Mouse (Mus musculus) hindbrain, embryonic 15.5 days (tissue): ENCODE measurements around the gene Msto1. TPM values are rescaled to one million over a fixed set of nuclear protein-coding genes. Genes with fewer than 3 reads are reported as not detected.
"Not testable (repeated sequence)": the region's sequence is repeated elsewhere in the genome, so short reads cannot be mapped to it uniquely, and the experiment has no call there.

Experiments
- ATAC-seq: fragments of 200-750 bp; cut with Nextera tagmentation; 2 replicates; pipeline ENCODE4 v1.8.0; 2017; ENCODE audit warnings: low read depth, moderate number of reproducible peaks, moderate TSS enrichment; ENCODE audit not compliant: low FRiP score
- H3K27ac ChIP-seq: fragments of 300-500 bp; sonication (generic); replicated peaks from 2 replicates; pipeline ENCODE4 v1.5.1; 2015; ENCODE audit warnings: mild to moderate bottlenecking, inconsistent platforms
- H3K27me3 ChIP-seq: fragments of 300-500 bp; sonication (generic); 2 replicates; pipeline ENCODE4 v1.6.1; 2015; ENCODE audit warnings: control low read depth, inconsistent platforms
- H3K36me3 ChIP-seq: fragments of 300-500 bp; sonication (generic); 2 replicates; pipeline ENCODE4 v1.6.1; 2015; ENCODE audit warnings: control low read depth, inconsistent platforms
- H3K4me1 ChIP-seq: fragments of 300-500 bp; sonication (generic); replicated peaks from 2 replicates; pipeline ENCODE4 v1.6.1; 2015; ENCODE audit warnings: control low read depth, inconsistent platforms
- H3K4me2 ChIP-seq: fragments of 300-500 bp; sonication (generic); 2 replicates; pipeline ENCODE4 v1.6.1; 2015; ENCODE audit warnings: moderate library complexity, mild to moderate bottlenecking, inconsistent platforms
- H3K4me3 ChIP-seq: fragments of 300-500 bp; sonication (generic); 2 replicates; pipeline ENCODE4 v1.5.1; 2015; ENCODE audit warnings: mild to moderate bottlenecking, inconsistent platforms
- H3K9ac ChIP-seq: fragments of 300-500 bp; sonication (generic); 2 replicates; pipeline ENCODE4 v1.6.1; 2015; ENCODE audit warnings: inconsistent platforms
- H3K9me3 ChIP-seq: fragments of 300-500 bp; sonication (generic); 2 replicates; pipeline ENCODE4 v1.6.1; 2016; ENCODE audit warnings: control low read depth, inconsistent platforms
- WGBS: fragments of 180-500 bp; shearing (Covaris S2); methylation state at CpG from one replicate; pipeline ENCODE4 v1.1.7; 2015; 5-methylcytosine and 5-hydroxymethylcytosine counted together
- polyA plus RNA-seq: library from polyadenylated mRNA; unstranded; fragments of >200 nt; fragmentation: Nextera tagmentation; extraction: Ambion mirVana; gene quantifications from 2 replicates; pipeline ENCODE4 v1.2.1, GENCODE M21; 2015

Msto1 gene
- polyA plus RNA-seq, 1 experiment from 2014 or later: 50.6 TPM

DNA sequence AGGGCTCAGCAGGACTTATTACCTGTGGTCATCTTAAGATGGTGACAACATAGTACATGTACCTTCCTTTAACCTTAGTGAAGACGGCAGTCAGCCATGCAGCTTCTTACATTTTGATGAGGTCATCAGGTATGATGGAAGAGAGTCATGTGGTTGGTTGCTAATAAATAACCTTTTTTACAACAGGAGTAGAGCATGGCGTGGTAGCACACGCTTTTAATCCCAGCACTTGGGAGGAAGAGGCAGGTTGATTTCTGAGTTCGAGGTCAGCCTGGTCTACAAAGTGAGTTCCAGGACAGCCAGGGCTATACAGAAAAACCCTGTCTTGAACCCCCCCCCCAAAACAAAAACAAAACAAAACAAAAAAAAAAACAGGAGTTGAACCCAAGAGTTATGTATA is 31.3 kb downstream of the Msto1 start:
- H3K9ac ChIP-seq, H3K27ac ChIP-seq, H3K4me1 ChIP-seq, H3K4me3 ChIP-seq, H3K36me3 ChIP-seq, H3K27me3 ChIP-seq, H3K4me2 ChIP-seq, H3K9me3 ChIP-seq, ATAC-seq: not testable (repeated sequence)
- WGBS: 96% methylated on average over 4 of the region's 4 CpGs

DNA sequence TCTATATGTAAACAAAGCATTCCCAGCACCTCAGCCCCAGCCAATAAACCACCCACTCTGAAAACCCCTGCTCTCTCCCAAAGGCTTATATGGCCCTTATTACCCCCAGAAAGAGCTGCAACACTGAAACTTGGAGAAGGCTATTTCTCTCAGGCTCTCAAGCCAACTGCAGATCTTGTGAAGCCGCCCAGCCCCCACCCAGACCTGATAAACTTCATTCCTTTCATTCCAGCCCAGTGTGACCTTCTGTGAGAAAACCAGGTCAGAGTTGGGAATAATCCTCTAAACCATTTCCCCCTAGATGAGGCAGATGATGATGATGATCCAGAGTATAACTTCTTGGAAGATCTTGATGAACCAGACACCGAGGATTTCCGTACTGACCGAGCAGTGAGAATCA is 45.4 kb downstream of the Msto1 start:
- WGBS: 83% methylated on average over 1 of the region's 4 CpGs
- not testable (repeated sequence) for H3K4me2 ChIP-seq, H3K27ac ChIP-seq, H3K9me3 ChIP-seq, ATAC-seq, H3K4me3 ChIP-seq, H3K27me3 ChIP-seq, H3K9ac ChIP-seq, H3K4me1 ChIP-seq
- H3K36me3 ChIP-seq: peaks cover 22% of the 10 kb centered on the region

DNA sequence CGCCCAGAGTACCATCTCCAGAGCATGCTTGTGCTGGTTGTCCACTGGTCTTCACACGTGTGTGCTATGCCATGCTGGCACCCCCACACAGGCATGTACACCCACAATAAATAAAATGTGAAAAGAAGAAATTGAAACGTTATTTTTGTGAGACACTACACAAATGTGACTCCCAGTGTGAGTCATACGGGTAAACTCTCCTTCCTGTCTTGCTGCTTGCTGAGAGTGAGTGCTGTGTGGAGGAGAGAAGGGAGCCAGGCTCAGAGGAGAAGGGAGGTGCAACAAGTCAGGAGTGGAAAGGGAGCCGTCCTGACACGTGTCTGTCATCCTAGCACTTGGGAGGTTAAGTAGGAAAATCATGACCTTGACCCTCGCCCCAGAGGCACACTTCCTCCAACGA is 46.6 kb downstream of the Msto1 start:
- H3K27me3 ChIP-seq, H3K27ac ChIP-seq, H3K9ac ChIP-seq, H3K4me3 ChIP-seq, ATAC-seq, H3K4me1 ChIP-seq, H3K4me2 ChIP-seq, H3K9me3 ChIP-seq: not testable (repeated sequence)
- no CpG with 5 or more reads among the region's 8 CpGs for WGBS
- H3K36me3 ChIP-seq: peaks cover 34% of the 10 kb centered on the region

DNA sequence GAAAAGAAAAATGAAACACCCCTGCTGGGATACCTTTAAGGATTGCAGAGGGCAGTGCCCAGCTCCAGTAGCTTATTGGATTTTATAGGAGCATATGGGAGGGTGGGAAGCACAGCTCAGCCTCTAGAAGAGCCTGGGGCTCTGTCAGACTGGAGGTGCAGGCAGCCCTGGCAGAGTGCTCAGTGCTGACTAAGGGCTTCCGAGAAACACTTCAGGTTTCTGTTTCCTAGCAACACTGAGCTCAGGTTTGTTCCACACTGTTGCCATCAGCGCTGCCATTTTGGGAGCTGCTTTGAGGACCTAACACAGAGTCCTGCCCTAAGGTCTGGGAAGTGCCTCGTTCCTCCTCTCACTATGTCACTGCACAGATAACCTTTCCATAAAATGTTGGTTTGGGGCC is 47.1 kb downstream of the Msto1 start:
- ATAC-seq, H3K4me1 ChIP-seq, H3K9me3 ChIP-seq, H3K27ac ChIP-seq, H3K27me3 ChIP-seq, H3K9ac ChIP-seq, H3K4me2 ChIP-seq, H3K4me3 ChIP-seq: not testable (repeated sequence)
- H3K36me3 ChIP-seq: peaks cover 37% of the 10 kb centered on the region
- no CpG with 5 or more reads among the region's 3 CpGs for WGBS

DNA sequence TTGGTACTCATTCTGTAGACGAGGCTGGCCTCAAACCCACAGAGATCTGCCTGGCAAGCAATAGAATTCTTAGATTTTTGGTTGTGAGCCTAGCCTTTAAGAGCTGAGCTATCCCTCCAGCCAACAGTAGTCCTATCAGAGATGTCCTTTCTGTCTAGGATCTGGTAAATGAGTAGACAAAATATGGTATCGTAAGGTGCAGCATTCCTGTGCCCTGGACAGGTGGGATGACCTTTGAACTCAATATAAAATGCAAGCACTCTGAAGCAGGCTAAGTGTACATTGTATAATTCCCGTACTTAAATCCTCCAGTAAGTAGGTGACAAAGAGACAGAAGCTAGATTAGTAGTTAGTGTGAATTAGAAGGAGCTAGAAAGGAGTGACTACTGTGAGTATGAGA is 51.7 kb downstream of the Msto1 start:
- no peaks in the 10 kb centered on the region for H3K4me1 ChIP-seq
- peaks cover 81% of the 10 kb centered on the region for H3K36me3 ChIP-seq
- no peaks in the 10 kb centered on the region for H3K27me3 ChIP-seq
- WGBS: 91% methylated on average over 3 of the region's 3 CpGs
- no peak overlapping the region for H3K27ac ChIP-seq
- no peaks in the 10 kb centered on the region for H3K9me3 ChIP-seq
- no peak overlapping the region for H3K9ac ChIP-seq
- no peak overlapping the region for H3K4me2 ChIP-seq
- no peak overlapping the region for H3K4me3 ChIP-seq
- ATAC-seq: no peak

DNA sequence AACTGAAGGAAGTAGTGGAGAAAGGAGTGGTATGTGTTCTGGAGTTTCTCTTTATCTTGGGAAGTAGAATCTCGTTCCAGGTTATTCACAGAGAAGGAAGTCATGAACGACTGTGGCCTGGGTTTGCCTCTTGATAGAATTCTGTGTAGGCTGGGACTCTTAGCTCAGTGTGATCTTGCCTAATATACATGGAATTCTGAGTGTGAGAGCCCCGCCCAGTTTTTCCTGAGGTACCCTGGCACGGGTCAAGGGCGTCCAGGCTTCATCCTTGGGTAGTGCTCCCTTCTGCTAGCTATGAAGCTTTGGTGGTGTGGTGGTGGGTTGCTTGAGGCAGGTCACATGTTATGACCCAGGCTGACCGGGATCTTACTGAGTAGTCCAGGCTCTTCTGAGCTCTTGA is 58.0 kb downstream of the Msto1 start:
- Histone ChIP-seq H3K4me3 (no peak overlapping the region), H3K4me2 (no peak overlapping the region), H3K9ac (no peak overlapping the region), H3K36me3 (peaks cover 57% of the 10 kb centered on the region), H3K4me1 (no peaks in the 10 kb centered on the region), H3K27ac (no peak overlapping the region), H3K27me3 (no peaks in the 10 kb centered on the region), H3K9me3 (no peaks in the 10 kb centered on the region)
- WGBS: 95% methylated on average over 6 of the region's 6 CpGs
- no peak for ATAC-seq

Other genes starting within 250 kb of the Msto1 start
- 84.5 and 88.5 TPM in 2 replicates for gene Khdc4, start 228.2 kb downstream of the Msto1 start, polyA plus RNA-seq
- gene Rit1, start 197.2 kb downstream of the Msto1 start, polyA plus RNA-seq: 64.4 and 66.8 TPM in 2 replicates
- 220 and 239 TPM in 2 replicates for gene Syt11, start 138.8 kb downstream of the Msto1 start, polyA plus RNA-seq
- gene Gon4l, start 78.8 kb downstream of the Msto1 start, polyA plus RNA-seq: 13.2 and 13.5 TPM in 2 replicates
- 17.5 and 19.5 TPM in 2 replicates for gene Ash1l, start 36.6 kb upstream of the Msto1 start, polyA plus RNA-seq
- 121 and 129 TPM in 2 replicates for gene Dap3, start 37.2 kb upstream of the Msto1 start, polyA plus RNA-seq
- 111 and 120 TPM in 2 replicates for gene Rusc1, start 179.3 kb upstream of the Msto1 start, polyA plus RNA-seq
- gene Gm43738, start 187.1 kb upstream of the Msto1 start, polyA plus RNA-seq: not detected in 2 replicates
- gene Fdps, start 188.0 kb upstream of the Msto1 start, polyA plus RNA-seq: 465 and 483 TPM in 2 replicates
- gene Pklr, start 222.1 kb upstream of the Msto1 start, polyA plus RNA-seq: 0.09 TPM in 2 replicates
- 51.9 and 59.2 TPM in 2 replicates for gene Hcn3, start 246.2 kb upstream of the Msto1 start, polyA plus RNA-seq